Mouse (Mus musculus) embryonic facial prominence, embryonic 14.5 days (tissue): ENCODE measurements around the gene AW822073. TPM values are rescaled to one million over a fixed set of nuclear protein-coding genes. Genes with fewer than 3 reads are reported as not detected.
"Not testable (repeated sequence)": the region's sequence is repeated elsewhere in the genome, so short reads cannot be mapped to it uniquely, and the experiment has no call there.

ENCODE experiments used
- ATAC-seq: fragments of 200-750 bp; cut with Nextera tagmentation; 2 replicates; pipeline ENCODE4 v1.8.0; 2017; ENCODE audit warnings: low read depth, moderate number of reproducible peaks, moderate TSS enrichment
- DNase-seq: peaks from one replicate; pipeline ENCODE4 v3.0.0-alpha.2; 2015; ENCODE audit warnings: low spot score
- H3K27ac ChIP-seq: fragments of 300-500 bp; sonication (generic); replicated peaks from 2 replicates; pipeline ENCODE4 v1.5.1; 2014; ENCODE audit warnings: low read depth, mild to moderate bottlenecking, low read length, moderate library complexity
- H3K27me3 ChIP-seq: fragments of 300-500 bp; sonication (generic); replicated peaks from 2 replicates; pipeline ENCODE4 v1.6.1; 2014; ENCODE audit warnings: low read length; ENCODE audit not compliant: control insufficient read depth, insufficient read depth
- H3K36me3 ChIP-seq: fragments of 300-500 bp; sonication (generic); 2 replicates; pipeline ENCODE4 v1.6.1; 2014; ENCODE audit warnings: low read length, mixed read lengths; ENCODE audit not compliant: control insufficient read depth, insufficient read depth
- H3K4me1 ChIP-seq: fragments of 300-500 bp; sonication (generic); 2 replicates; pipeline ENCODE4 v1.6.1; 2014; ENCODE audit warnings: antibody characterized with exemption, low read length; ENCODE audit not compliant: control insufficient read depth, insufficient read depth
- H3K4me2 ChIP-seq: fragments of 300-500 bp; sonication (generic); 2 replicates; pipeline ENCODE4 v1.6.1; 2014; ENCODE audit warnings: low read depth, mild to moderate bottlenecking, low read length, moderate library complexity, mixed read lengths
- H3K4me3 ChIP-seq: fragments of 300-500 bp; sonication (generic); 2 replicates; pipeline ENCODE4 v1.5.1; 2014; ENCODE audit warnings: low read depth, mild to moderate bottlenecking, low read length
- H3K9ac ChIP-seq: fragments of 300-500 bp; sonication (generic); 2 replicates; pipeline ENCODE4 v1.6.1; 2014; ENCODE audit warnings: low read depth, mild to moderate bottlenecking, low read length, moderate library complexity, mixed read lengths
- H3K9me3 ChIP-seq: fragments of 300-500 bp; sonication (generic); 2 replicates; pipeline ENCODE4 v1.6.1; 2016; ENCODE audit warnings: low read length; ENCODE audit not compliant: control insufficient read depth
- WGBS: fragments of 180-500 bp; shearing (Covaris S2); extraction: QIAGEN DNeasy Blood & Tissue Kit; methylation state at CpG from one replicate; pipeline ENCODE4 v1.1.7; 2014; 5-methylcytosine and 5-hydroxymethylcytosine counted together
- polyA plus RNA-seq: library from polyadenylated mRNA; unstranded; fragments of >200 nt; fragmentation: Nextera tagmentation; extraction: Ambion mirVana; gene quantifications from 2 replicates; pipeline ENCODE4 v1.2.1, GENCODE M21; 2014

Gene AW822073
- polyA plus RNA-seq, 1 experiment from 2014 or later, result not detected

DNA sequence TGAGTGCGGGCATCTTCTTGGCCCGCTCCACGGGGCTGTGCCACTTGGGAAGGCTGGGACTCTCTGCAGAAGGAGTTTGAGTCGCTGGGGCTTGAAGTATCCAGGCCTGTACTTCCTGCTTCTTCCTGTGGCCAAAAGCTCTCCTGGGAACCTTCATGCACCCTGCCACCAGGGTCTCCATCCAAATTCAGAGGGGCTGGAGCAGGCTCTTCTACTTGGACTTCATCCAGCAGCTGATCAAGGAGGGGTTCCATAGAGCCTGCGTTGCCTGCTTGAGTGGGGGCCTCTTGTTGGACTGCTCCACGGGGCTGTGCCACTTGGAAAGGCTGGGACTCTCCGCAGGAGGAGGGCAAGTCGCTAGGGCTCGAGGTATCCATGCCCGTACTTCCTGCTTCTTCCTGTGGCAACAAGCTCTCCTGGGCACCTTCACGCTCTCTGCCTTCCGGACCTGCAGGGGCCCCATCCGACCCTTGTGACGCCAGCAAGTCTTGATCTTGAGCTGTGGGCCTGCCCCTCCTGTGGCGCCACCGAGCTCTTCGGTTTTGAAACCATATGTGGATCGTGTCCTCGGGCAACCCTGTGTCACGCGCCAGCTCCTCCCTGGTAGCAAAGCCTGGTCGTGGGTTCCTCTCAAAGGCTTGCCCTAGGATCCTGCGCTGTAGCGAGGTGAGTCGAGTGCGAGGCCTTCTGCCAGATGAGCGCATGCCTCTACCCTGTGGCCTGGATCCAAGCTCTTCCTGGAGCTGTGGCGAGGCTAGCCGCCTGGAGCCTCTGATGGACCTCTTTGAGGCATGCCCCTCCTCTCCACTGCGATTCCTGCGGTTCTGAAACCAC lies 541 bp downstream of the AW822073 start:
- H3K4me1 ChIP-seq, H3K27ac ChIP-seq, H3K9ac ChIP-seq, H3K9me3 ChIP-seq, H3K36me3 ChIP-seq, ATAC-seq, H3K27me3 ChIP-seq, H3K4me3 ChIP-seq, H3K4me2 ChIP-seq: not testable (repeated sequence)
- 84% methylated on average over 26 of the region's 31 CpGs for WGBS
- peak; percentile 39 for DNase-seq

DNA sequence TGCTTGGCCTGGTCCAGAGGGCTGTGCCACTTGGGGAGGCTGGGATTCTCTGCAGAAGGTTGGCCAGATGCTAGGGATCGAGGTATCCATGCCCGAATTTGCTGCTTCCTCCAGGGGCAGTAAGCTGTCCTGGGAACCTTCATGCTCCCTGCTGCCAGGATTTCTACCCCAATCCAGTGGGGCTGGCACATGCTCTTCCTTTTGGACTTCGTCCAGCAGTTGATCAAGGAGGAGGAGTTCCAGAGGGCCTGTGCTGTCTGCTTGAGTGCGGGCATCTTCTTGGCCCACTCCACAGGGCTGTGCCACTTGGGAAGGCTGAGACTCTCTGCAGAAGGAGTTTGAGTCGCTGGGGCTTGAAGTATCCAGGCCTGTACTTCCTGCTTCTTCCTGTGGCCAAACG lies 1.6 kb downstream of the AW822073 start:
- not testable (repeated sequence) for H3K4me1 ChIP-seq, H3K4me3 ChIP-seq, H3K4me2 ChIP-seq, H3K27me3 ChIP-seq, ATAC-seq, H3K9me3 ChIP-seq, DNase-seq, H3K27ac ChIP-seq, H3K36me3 ChIP-seq, H3K9ac ChIP-seq
- WGBS, result 88% methylated on average over 2 of the region's 6 CpGs

DNA sequence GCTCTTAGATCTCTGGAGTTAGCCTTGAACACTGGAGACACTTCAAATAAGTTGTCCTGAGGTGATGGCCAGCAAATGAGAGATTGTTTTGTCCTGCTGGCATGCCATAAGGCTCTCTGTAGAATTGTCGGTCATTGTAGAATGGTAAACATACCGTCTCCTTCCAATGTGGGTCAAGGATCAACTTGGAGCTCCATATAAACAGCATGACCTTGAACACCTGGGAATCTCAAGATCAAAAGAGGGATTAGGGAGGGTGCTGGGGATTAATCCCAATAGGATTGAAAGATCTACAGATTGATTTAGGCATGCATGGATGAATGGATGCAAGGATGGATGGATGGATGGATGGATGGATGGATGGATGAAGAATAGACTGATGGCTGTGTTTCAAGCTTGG lies 3.2 kb downstream of the AW822073 start:
- H3K27me3 ChIP-seq, H3K4me2 ChIP-seq, H3K36me3 ChIP-seq, ATAC-seq, H3K27ac ChIP-seq, DNase-seq, H3K9me3 ChIP-seq, H3K9ac ChIP-seq, H3K4me3 ChIP-seq, H3K4me1 ChIP-seq: not testable (repeated sequence)
- 89% methylated on average over 2 of the region's 2 CpGs for WGBS

DNA sequence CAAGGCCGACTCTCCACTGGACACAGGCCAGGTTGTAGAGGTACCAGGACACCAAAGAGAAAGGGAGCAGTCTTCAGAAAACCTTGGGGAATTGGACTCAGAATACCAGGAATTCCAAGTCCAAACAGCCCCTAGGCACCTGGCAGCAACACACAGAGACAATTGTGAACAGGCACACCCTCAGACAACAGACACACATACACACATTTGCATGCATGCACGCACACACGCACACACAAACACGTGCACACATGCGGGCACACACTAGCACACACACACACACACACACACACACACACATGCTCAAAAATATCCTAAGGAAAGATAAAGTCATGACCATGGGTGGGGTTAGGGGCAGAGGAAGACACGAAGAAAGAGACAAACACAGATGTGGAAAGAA lies 4.0 kb downstream of the AW822073 start:
- no peaks in the 10 kb centered on the region for H3K4me1 ChIP-seq
- no peaks in the 10 kb centered on the region for H3K36me3 ChIP-seq
- no peak overlapping the region for H3K9ac ChIP-seq
- 81% methylated on average over 6 of the region's 6 CpGs for WGBS
- no peak for ATAC-seq
- H3K27ac ChIP-seq, result no peak overlapping the region
- DNase-seq, result peak; percentile 19
- H3K27me3 ChIP-seq, result no peaks in the 10 kb centered on the region
- H3K4me2 ChIP-seq, result no peak overlapping the region
- no peaks in the 10 kb centered on the region for H3K9me3 ChIP-seq
- H3K4me3 ChIP-seq, result no peak overlapping the region

DNA sequence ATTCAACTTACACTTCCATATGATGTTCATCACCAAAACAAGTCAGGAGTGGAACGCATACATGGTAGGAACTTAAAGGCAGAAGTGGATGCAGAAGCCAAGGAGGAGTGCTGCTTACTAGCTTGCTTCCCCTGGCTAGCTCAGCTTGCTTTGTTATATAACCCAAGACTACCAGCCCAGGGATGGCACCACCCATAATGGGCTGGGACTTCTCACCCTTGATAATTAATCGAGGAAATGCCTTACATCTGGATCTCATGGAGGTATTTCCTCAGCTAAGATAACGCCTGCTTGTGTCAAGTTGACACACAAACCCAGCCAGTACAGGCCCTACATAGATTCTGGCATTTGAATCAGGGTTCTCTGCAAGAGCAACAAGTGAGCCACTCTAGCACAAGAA lies 7.4 kb downstream of the AW822073 start:
- Histone ChIP-seq H3K9me3 (peaks cover 1% of the 10 kb centered on the region; the same call in 1 of the 2 replicates), H3K4me3 (no peak overlapping the region), H3K27me3 (no peaks in the 10 kb centered on the region), H3K4me2 (no peak overlapping the region), H3K9ac (no peak overlapping the region), H3K27ac (no peak overlapping the region), H3K36me3 (no peaks in the 10 kb centered on the region), H3K4me1 (no peaks in the 10 kb centered on the region)
- no peak for ATAC-seq
- WGBS, result 83% methylated on average over 3 of the region's 3 CpGs
- DNase-seq, result no peak

DNA sequence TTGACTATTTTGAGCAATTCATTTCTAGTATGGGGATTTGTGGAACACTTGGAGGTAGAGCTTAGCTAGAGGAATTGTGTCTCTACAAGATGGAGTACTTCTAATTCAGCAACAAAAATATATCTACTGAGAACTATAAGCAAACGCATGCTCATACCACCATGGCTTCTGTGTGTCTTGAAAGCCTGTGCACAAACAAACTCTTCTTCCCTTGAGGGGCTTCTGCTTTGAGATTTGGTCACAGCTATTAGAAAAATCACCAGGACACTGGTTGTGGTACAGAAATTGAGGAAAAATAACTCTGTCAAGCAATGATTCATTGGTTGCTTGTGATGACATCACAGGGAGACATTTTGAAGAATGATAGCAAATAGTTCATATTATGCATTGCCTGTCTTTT lies 9.4 kb downstream of the AW822073 start:
- Histone ChIP-seq H3K4me1 (no peaks in the 10 kb centered on the region), H3K9me3 (peaks cover 8% of the 10 kb centered on the region; the same call in 1 of the 2 replicates), H3K27me3 (no peaks in the 10 kb centered on the region), H3K9ac (no peak overlapping the region), H3K4me2 (no peak overlapping the region), H3K4me3 (no peak overlapping the region), H3K27ac (no peak overlapping the region), H3K36me3 (no peaks in the 10 kb centered on the region)
- no peak for DNase-seq
- WGBS, result 77% methylated on average over 1 of the region's 1 CpGs
- no peak for ATAC-seq

DNA sequence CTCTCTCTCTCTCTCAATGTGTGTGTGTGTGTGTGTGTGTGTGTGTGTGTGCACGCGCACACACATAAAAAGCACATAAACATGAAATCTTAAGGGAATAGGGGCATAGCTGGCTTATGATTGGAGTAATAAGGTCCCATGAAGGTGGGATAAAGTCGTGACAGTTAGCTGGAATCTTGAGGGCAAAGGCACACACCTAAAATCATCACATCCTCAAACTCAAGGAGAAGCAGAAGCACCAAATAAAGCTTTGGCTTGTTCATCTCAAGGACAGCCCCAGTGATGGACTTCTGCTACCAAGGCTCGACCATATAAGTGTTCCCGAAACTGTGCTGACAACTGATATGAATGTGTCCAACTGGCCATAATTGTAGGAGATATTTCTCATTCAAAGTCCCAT lies 9.8 kb downstream of the AW822073 start:
- no peaks in the 10 kb centered on the region for H3K4me1 ChIP-seq
- H3K36me3 ChIP-seq, result no peaks in the 10 kb centered on the region
- H3K9ac ChIP-seq, result no peak overlapping the region
- no peaks in the 10 kb centered on the region for H3K27me3 ChIP-seq
- H3K9me3 ChIP-seq, result peaks cover 8% of the 10 kb centered on the region; the same call in 1 of the 2 replicates
- 81% methylated on average over 5 of the region's 5 CpGs for WGBS
- no peak overlapping the region for H3K4me3 ChIP-seq
- DNase-seq (no peak), ATAC-seq (no peak)
- no peak overlapping the region for H3K27ac ChIP-seq
- H3K4me2 ChIP-seq, result no peak overlapping the region

DNA sequence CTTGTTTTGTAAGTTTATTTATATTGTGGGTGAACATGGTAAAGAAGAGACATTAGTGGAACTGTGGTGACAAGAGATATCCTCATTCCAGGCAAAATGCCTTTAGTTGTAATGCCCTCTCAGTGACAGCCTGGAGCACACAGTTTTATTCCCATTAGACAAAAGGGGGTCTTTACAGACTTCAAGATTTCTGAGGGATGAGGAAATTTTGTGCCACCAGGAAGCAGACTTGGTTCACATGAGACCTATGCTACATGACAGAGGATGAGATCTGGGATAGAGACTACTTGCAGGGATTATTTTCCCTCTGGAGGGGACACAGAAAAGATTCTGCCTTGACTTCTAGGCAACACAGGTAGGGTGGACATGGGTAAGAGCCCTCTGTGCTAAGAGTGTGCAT lies 10.2 kb downstream of the AW822073 start:
- Histone ChIP-seq H3K36me3 (no peaks in the 10 kb centered on the region), H3K4me2 (no peak overlapping the region), H3K4me1 (no peaks in the 10 kb centered on the region), H3K9ac (no peak overlapping the region), H3K27me3 (no peaks in the 10 kb centered on the region), H3K4me3 (no peak overlapping the region), H3K27ac (no peak overlapping the region), H3K9me3 (peaks cover 8% of the 10 kb centered on the region; the same call in 1 of the 2 replicates)
- DNase-seq (no peak), ATAC-seq (no peak)

DNA sequence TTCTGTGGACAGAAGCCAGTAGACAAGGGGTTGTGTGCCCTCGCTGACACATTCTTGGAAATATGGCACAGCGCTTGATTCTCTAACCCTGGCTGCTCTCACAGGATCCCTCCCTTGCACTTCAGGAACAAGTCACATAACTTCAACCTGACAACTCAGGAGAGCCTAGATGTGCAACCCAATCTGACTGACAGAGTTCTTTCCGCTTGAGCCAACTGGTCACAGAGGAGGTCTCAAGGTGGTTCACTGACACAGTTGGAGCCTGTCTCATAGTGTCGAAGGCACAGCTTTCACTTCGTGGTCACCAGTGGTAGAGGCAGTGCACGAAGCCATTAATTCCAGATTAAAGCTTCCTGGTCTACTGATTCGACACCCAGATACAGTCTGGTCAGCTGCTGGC lies 12.5 kb downstream of the AW822073 start:
- Histone ChIP-seq H3K9ac (no peak overlapping the region), H3K4me3 (no peak overlapping the region), H3K4me1 (no peaks in the 10 kb centered on the region), H3K9me3 (peaks cover 8% of the 10 kb centered on the region; the same call in 1 of the 2 replicates), H3K27me3 (no peaks in the 10 kb centered on the region), H3K27ac (no peak overlapping the region), H3K36me3 (no peaks in the 10 kb centered on the region), H3K4me2 (no peak overlapping the region)
- ATAC-seq (no peak), DNase-seq (no peak)
- 73% methylated on average over 7 of the region's 7 CpGs for WGBS
